Mouse (Mus musculus) bone marrow macrophage, adult 2 months (primary cell): ENCODE data around the gene Nusap1.

ENCODE experiments used
- CTCF ChIP-seq: IDR thresholded peaks from 2 replicates; pipeline ENCODE4 v1.5.1; 2012; ENCODE audit warnings: low read depth, mild to moderate bottlenecking, low read length, moderate library complexity
- POLR2A ChIP-seq: IDR thresholded peaks from 2 replicates; pipeline ENCODE4 v1.6.1; 2012; ENCODE audit warnings: mild to moderate bottlenecking, low read depth, low read length, borderline replicate concordance

DNA sequence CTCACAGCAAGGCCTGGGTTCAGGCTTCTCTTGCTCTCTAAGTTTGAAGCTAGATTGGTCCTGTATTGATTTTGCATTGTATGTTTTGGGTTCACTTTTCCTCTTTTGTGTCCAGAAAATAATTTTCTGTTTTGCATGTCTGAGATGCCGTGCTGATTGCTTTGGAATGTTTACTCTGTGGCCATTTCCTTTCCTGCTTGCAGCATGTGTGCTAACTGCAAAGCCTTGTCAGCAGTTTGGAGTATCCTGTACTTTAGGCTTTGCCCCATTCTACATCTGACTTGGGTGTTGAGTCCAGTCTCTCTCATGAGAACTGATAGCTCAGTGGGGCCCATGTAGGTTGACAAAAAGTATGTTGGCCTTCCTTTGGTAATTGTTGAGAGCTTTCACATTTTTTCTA is 15.6 kb upstream of the Nusap1 start:
- TF ChIP-seq CTCF, result no peak
- TF ChIP-seq POLR2A, result no peak
